Mouse (Mus musculus) kidney, postnatal 0 days (tissue): Measurements from ENCODE around the gene Frs2. TPM values are rescaled to one million over a fixed set of nuclear protein-coding genes. Genes with fewer than 3 reads are reported as not detected.

Experiments used
- ATAC-seq: fragments of 200-750 bp; cut with Nextera tagmentation; replicated peaks from 2 replicates; pipeline ENCODE4 v1.8.0; 2017; ENCODE audit warnings: low read depth, moderate number of reproducible peaks, moderate TSS enrichment, moderate library complexity; ENCODE audit not compliant: low FRiP score
- DNase-seq: peaks from one replicate; pipeline ENCODE4 v3.0.0-alpha.2; 2016; ENCODE audit warnings: low spot score
- H3K27ac ChIP-seq: fragments of 300-500 bp; sonication (generic); 2 replicates; pipeline ENCODE4 v1.5.1; 2014; ENCODE audit warnings: mild to moderate bottlenecking
- H3K27me3 ChIP-seq: fragments of 300-500 bp; sonication (generic); 2 replicates; pipeline ENCODE4 v1.6.1; 2014; ENCODE audit warnings: low read length, mixed read lengths; ENCODE audit not compliant: insufficient read depth
- H3K36me3 ChIP-seq: fragments of 300-500 bp; sonication (generic); 2 replicates; pipeline ENCODE4 v1.6.1; 2014; ENCODE audit warnings: low read length, mixed read lengths; ENCODE audit not compliant: insufficient read depth
- H3K4me1 ChIP-seq: fragments of 300-500 bp; sonication (generic); replicated peaks from 2 replicates; pipeline ENCODE4 v1.6.1; 2014; ENCODE audit warnings: antibody characterized with exemption, low read length, mixed read lengths; ENCODE audit not compliant: insufficient read depth
- H3K4me2 ChIP-seq: fragments of 300-500 bp; sonication (generic); 2 replicates; pipeline ENCODE4 v1.6.1; 2014; ENCODE audit warnings: mild to moderate bottlenecking, low read length, moderate library complexity, mixed read lengths
- H3K4me3 ChIP-seq: fragments of 300-500 bp; sonication (generic); replicated peaks from 2 replicates; pipeline ENCODE4 v1.5.1; 2014; ENCODE audit warnings: low read depth, low read length
- H3K9ac ChIP-seq: fragments of 300-500 bp; sonication (generic); 2 replicates; pipeline ENCODE4 v1.6.1; 2014; ENCODE audit warnings: low read depth, low read length
- H3K9me3 ChIP-seq: fragments of 300-500 bp; sonication (generic); replicated peaks from 2 replicates; pipeline ENCODE4 v1.6.1; 2016; ENCODE audit warnings: low read length, inconsistent platforms, mixed read lengths
- CTCF ChIP-seq: IDR thresholded peaks from 2 replicates; pipeline ENCODE4 v1.5.1; 2016; ENCODE audit warnings: antibody characterized with exemption, low read depth, mild to moderate bottlenecking, moderate library complexity
- WGBS: fragments of 180-500 bp; shearing (Covaris S2); extraction: QIAGEN DNeasy Blood & Tissue Kit; methylation state at CpG from one replicate; pipeline ENCODE4 v1.1.7; 2014; 5-methylcytosine and 5-hydroxymethylcytosine counted together
- polyA plus RNA-seq: library from polyadenylated mRNA; unstranded; fragments of >200 nt; fragmentation: Nextera tagmentation; extraction: Ambion mirVana; gene quantifications from 2 replicates; pipeline ENCODE4 v1.2.1, GENCODE M21; 2015

Frs2 gene
- polyA plus RNA-seq, 1 experiment from 2014 or later, result 18.5 TPM

DNA sequence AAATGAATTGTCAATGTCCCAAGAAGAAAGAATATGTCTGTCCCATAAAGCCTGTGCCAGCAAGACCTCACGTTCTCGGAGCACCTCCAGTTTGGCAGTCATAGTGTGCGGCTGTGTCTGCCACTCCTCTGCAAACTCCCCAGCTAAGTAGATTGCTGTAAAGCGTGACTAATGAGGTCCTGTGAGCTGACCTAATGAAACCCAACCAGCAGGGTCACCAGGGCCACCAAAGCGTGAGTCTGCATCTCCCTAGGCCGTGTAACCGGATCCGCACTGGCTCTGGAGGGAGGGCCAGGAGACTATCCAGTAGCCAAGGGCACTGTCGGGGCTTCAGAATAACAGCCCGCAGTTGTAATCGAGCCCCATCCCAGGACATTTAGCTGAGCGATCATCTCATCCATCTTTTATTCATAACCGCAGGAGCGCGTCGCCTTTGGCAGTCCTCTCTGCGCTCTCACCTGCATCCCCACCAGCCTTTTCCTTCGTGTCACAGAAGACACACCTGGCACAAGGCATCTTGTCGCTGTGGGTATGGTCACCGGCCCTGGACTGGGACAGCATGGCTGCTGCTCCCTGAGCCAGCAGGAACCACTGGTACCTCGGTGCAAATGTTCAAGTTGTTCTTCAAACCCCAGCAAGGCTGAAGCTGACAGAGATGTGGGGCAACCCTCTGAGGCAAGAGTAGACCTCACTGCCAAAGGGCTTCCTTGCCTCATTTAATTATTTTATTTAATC, 127.1 kb downstream of the Frs2 start:
- ATAC-seq, result peak; percentile 94
- peak; percentile 84 for DNase-seq

More for the DNA sequence above, 127.1 kb downstream of the Frs2 start:
- H3K9ac ChIP-seq, result no peak overlapping the region
- H3K9me3 ChIP-seq, result no peaks in the 10 kb centered on the region
- H3K27me3 ChIP-seq, result peaks cover 14% of the 10 kb centered on the region; the same call in 1 of the 2 replicates
- H3K27ac ChIP-seq, result no peak overlapping the region
- WGBS, result 7% methylated on average over 21 of the region's 21 CpGs
- H3K4me3 ChIP-seq, result no peak overlapping the region
- H3K4me1 ChIP-seq, result 0 out of 2 replicates have a peak, but pooled peaks cover 4% of the 10 kb centered on the region
- H3K4me2 ChIP-seq, result 0 out of 2 replicates have a peak overlapping the region, but pooled peaks have one; percentile 16
- no peaks in the 10 kb centered on the region for H3K36me3 ChIP-seq
- no peak for TF ChIP-seq CTCF

Other genes with a start within 250 kb of the Frs2 start
- 173 and 176 TPM in 2 replicates for gene Rab3ip, start 197.8 kb downstream of the Frs2 start, polyA plus RNA-seq
- gene Gm10271, start 175.9 kb downstream of the Frs2 start, polyA plus RNA-seq, result not detected in 2 replicates
- gene Best3, start 162.2 kb downstream of the Frs2 start, polyA plus RNA-seq, result 0.11 and 0.22 TPM in 2 replicates
- not detected in 2 replicates for gene Lrrc10, start 103.2 kb downstream of the Frs2 start, polyA plus RNA-seq
- 183 and 198 TPM in 2 replicates for gene Cct2, start 84.7 kb downstream of the Frs2 start, polyA plus RNA-seq
- gene Yeats4, start 76.0 kb upstream of the Frs2 start, polyA plus RNA-seq, result 65.3 and 67.0 TPM in 2 replicates
- not detected in 2 replicates for gene 9530003J23Rik, start 90.2 kb upstream of the Frs2 start, polyA plus RNA-seq
- 71.3 and 73.2 TPM in 2 replicates for gene Lyz2, start 133.8 kb upstream of the Frs2 start, polyA plus RNA-seq
- 0.10 and 0.24 TPM in 2 replicates for gene Lyz1, start 144.3 kb upstream of the Frs2 start, polyA plus RNA-seq
- gene Cpsf6, start 231.5 kb upstream of the Frs2 start, polyA plus RNA-seq, result 111 and 120 TPM in 2 replicates